Mouse (Mus musculus) CD4-positive, CD25-positive, alpha-beta regulatory T cell, adult 2 months (primary cell): ENCODE results near the gene Tada2b.

ENCODE experiments used
- DNase-seq: peaks from one replicate; pipeline ENCODE4 v3.0.0-alpha.2; 2012; ENCODE audit warnings: low read depth, low spot score

Tada2b gene

DNA sequence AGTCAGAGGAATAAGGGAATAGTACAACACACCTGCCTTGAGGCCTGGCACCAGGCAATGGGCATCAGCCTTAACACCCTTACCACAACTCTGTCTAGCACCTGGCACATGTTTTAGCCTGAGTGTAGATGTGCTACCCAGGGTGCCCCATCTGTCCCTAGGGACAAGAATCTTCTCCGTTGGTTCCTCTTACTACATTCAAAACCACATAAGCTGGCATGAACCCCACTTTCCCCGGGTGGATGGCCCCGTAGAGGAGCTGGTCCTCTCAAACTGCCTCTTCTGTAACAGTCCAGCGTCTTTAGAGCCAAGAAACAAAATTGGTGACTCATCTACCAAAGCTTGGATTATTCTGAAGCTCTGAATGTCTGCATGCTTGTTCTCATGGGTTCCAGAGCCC lies 3.7 kb downstream of the Tada2b start:
- no peak for DNase-seq

DNA sequence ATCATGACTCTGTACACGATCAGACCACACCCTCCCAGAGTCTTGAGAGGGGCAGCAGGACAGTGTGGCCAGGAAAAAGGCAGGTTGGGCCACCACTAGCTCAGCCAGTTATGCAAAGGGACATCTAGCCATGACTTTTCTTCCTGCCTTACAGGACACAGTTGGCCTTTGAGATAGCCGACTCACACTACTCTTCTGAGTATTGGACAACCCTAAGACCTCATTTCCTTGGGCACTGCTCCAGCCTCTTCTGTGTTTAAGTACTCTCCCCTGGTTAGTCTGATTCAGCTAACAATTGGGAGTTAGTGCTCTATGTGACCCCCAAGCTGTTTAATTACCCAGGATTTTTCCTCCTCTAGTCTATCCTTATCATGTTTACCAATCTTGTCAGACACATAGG lies 4.3 kb downstream of the Tada2b start:
- DNase-seq = no peak

DNA sequence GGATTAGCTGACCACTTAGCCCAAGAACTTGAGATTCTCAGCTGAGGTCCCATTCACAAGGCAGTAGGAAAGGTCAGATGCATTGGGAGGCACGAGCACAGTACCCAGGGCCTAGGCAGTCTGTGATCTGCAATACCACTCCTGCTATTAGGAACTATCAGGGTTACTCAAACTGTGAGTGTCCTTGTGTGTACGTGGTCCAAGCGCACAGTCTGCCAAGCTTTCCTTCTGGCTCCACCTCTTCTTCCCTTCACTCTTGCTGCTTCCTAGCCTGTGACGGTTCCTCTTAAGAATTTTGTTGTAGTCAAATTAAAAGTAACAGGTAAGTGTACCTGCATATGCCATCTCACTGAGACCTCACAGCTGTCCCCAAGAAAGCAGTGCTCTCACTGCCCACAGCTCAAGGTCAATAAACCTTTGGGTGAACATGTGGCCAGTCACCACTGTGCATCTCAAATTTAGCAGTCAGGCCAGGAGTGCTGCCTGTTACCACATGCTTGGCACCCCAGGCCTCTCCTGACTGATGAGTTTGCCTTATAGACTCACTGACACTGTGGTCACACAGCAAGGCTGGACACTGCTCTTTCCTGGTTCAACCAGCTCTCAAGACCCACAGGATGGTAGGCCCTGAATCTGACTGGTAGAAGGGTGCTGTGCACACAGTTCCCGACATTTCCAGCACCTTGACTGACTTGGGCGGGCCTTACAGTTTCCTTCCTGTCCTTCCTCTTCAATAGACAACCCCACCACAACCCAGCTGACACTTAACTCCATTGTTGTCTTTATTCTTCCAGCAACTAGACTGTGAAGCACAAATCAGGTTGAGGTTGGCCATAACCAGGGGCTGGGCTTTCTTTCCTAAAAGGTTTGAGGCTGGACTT lies 5.3 kb downstream of the Tada2b start:
- DNase-seq = no peak

DNA sequence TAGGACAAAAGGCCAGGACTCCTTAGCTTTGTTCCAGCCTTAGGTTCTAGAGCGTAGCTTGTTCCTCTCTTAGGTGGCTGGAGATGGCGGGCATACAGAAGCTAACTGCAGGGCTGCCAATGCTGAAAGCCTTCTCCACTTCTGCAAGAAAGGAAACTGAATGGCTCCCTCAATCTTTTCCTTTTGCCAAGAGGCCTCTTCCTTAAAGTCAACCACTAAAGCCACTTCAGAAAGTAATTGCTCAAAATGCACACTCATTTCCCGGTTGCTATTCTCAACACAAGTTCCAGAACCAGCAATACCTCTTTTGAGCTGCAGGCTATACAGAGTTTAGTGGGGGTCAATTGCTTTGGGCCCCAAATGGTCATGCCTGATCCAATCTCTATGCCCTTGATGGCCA lies 6.6 kb downstream of the Tada2b start:
- DNase-seq = no peak

DNA sequence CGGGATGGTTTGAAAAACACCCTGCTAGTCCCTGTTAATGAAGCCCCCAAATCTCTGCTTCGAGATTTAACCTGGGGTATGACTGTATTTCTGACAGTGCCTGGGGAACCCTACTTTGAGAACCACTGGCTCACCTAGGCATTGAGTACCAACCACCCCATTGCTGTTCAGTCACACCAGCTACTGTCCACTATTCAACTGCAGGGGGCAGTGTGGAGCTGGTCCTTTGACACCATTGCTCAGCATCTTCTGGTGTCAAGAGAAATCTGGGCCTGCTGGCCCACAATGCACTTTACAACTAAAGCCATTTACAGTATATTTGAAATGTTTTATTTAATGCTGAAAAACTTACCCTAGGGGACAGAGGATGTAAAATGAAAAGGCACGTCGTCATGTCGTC lies 9.8 kb downstream of the Tada2b start:
- DNase-seq = peak; percentile 88

DNA sequence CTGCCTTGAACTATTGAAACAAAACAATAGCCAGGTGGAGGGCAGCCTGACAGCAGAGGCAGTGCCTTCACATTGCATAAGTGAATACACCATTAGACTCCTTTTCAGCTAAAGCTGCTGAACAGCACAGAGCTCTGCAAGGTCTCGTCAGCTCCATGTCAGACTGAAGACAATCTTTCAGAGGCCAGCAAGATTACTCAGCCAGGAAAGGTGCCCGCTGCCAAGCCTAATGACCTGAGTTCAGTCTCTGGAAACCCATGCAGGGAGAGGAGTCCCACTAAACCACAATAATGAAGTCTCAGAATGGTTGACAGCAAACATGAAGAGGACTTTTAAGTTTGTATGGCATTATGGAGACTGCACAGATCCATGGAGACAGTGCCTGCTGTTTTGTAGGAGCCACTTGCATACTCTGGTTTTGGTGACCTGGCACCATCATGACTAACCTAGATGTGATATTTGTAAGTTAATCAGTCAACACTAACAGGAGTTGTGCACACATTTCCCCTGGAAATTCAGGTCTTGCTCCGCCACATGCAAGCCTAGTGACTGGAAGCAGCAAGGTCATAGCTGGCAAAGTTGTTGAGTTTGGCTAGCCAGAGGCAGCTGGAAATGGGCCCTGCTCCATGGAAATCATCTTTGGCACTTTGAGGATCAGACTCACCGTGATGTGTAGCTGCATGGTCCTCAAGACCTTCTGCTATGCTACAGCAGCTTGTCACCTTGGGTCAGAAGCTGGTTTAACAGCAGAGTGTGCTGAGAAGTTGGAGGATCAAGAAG lies 11.0 kb downstream of the Tada2b start:
- DNase-seq = no peak

DNA sequence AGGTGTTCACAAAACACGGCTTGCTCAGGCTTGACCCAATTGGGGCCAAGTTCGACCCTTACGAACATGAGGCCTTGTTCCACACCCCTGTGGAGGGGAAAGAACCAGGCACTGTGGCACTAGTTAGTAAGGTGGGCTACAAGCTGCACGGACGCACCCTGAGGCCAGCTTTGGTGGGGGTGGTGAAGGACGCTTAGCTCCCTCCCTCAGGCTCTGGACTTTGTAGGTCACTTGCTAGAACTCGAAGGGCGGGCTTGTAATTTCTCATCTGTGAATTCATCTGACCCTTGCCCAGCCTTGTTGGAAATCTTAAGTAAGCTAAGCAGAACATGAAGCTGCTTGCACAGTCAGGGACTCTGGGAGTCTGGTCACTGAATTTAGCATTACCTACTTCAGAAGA lies 12.9 kb downstream of the Tada2b start:
- no peak for DNase-seq

DNA sequence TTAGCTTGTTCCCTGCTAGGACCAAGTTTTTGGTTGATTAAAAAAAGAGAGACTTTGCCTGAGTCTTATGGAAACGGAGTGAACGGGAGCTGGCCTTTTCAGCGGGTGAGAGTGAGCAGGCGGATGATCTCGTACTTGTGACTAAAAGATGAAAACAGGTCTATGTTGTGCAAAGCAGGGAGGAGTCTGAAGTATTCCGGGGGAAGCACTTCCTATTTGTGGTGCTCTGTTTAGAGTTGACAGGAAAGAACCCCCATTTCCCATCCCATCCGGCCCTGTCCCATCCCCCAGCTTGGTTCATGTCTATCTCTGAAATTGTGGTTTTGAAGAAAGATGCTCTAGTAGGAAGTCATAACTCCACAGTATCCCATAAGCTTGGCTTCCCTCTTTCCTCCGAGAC lies 18.2 kb downstream of the Tada2b start:
- no peak for DNase-seq

DNA sequence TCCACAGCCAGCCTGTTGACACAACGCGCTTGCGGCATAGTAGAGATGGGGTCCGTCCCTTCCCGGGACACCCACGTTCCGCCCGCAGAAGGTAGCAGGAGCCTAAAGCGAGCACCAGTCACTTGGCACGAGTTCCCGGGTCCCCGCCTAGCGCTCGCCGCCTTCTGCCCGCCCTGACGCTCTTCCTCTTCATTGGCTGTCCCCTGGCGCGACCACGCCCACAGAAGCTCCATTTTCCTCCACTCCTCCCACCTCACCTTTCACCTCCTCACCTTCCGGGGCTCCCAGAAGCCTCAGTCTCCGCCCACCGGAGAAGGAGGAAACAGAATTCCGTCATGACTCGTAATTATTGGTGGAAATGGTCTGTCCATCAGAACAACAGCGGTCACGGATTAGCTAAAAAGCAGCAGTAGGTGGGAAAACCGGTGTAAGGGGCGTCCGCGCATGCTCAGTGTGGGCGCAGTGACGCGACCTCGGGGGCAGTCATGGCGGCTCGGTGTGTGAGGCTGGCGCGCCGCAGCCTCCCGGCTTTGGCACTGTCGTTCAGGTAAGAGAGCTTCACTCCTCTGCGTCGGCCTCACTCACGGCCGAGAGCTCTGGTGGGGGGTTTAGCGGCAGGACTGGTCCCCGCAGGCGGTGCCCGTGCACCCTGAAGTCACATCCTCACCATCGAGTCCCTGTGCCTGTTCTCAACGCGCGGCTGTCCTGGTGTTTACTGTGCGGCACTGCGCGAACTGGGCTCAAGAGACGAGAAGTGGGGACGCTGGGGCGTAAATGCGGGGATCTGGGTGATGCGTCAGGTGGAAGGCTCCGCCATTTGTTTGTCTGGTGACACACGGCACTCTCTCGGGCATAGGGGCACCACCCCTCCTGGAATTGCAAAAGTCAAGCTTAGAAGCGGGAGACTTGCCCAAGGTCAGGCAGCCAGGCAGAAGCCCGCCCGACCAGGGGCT lies 19.1 kb downstream of the Tada2b start, which contains the start of gene Grpel1:
Gene Grpel1 (plus strand): TSS at position 290 of the 953 bp plus-strand sequence.
- DNase-seq = peak; percentile 98

DNA sequence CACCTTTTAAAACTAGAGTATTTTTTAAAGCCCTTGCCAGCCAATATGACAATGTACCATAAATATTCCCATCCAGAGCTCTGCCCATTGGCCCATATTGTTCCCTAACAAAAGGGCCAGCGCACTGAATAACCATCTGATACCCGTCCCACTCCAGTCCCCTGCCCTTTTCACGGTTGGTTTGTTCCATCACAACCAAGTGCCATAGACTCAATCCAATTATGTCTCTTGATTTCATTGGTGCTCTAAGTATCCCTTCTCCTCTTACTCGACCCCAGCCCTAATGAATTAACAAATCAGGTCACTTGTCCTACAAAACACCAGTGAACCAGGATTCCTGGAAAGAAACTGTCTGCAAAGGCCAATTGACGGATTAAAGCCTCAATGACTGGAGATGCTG lies 20.7 kb downstream of the Tada2b start:
- DNase-seq = no peak

DNA sequence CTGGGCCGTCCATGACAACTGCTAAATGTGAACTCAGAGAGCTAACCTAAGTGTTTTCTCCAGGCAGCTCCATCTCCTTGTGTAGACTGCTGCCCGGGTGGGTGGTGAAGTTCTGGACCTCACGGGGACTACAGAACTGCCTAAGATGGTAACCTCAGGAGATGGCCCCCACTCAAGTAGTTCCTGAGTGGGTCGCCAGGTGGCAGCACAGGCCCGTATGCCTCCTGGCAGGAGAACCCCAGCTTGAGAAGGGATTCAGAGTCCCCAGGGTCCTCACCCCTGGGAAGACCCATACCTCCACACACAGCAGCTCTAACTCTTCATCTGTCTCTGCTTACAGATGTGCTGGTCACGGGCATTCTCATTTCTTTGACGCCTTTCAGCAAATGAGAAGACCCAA lies 21.3 kb downstream of the Tada2b start:
- DNase-seq = peak; percentile 90

DNA sequence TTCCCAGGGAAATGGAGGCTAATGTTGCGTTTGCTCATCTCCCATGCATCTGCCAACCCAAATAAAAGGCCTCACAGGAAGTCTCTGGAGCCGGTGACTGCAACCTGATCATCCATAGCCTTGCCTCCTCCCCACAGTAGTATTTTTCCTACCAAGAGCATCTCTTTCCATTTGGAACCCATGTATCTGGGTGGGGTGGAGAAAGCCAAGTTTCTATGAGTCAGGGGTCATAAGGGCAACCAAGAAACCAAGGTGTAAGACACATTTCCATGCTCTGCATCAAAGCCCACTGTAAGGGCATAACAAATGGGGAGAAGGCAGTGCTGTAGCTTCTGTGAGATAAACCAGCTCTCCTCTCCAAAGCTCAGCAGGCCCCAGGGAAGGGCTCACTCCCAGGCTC lies 22.9 kb downstream of the Tada2b start:
- DNase-seq = no peak

DNA sequence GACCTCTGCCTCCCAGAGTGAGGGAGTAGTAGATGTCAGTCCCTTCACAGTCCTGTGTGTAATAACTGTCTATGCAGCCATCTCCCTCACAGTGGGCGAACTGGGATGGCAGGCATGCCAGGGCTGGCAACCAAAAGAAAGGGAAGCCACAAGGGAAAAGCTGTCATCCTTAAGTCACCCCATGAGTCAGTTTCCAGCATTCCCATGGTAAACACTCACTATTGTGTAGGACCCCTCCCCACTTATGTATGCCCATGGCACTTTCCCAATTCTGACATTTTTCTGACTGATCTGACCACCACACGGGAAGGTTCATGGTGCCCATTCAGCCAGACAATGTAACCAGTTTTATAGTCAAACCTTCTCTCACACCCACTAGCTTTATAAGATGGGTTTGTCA lies 23.4 kb downstream of the Tada2b start:
- no peak for DNase-seq

DNA sequence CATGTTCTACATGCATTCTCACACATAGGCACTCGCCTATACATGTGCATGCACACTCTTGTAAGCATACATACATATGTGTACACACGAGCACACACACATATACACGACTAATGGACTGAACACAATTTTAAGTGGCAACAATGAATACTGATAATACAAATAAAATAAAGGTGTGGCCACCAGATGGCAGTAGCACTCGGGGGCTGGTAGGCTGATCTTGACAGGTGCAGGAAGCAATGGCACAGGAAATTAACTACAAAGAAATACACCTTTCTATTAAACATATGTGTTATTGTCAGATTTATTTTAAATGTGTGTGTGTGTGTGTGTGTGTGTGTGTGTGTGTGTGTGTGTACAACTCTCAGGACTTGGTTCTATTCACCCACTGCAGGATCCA lies 25.2 kb downstream of the Tada2b start:
- DNase-seq = peak; percentile 86

DNA sequence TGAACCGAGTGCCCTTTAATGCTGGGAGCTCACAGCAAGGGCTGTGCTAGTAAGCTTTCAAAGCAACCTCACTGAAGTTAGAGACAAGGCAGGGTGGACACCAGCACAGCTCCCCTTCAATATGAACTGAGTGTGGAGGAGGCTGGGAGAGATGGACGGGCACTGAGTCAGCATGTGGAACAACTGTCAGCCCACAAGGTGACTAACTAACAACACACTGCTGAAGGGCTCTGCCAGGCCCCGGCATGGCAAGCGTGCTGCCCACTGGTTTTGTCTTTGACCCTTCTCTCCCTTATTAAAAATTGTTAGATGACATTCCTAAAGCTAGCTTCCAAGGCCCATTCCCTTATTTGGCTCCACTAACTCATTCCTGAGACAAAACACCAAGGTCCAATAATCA lies 26.4 kb downstream of the Tada2b start:
- no peak for DNase-seq

DNA sequence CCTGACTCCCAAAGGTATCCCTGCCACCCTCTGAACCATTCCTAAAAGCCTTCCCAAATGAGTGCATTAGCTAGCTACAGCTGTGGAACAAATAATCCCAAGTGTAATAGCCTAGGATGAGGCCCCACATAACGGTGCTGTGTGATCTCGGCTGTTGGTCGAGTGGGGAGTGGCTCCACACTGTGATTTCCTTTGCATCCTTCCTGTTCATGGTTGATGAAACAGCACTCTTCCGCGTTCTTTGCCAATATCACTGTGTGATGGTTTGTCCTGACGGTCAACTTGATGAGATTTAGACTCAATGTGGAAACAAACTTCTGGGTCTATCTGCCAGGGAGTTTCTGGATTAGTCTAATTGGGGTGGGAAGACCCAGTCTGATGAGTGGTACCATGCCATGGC lies 31.3 kb downstream of the Tada2b start:
- DNase-seq = no peak

DNA sequence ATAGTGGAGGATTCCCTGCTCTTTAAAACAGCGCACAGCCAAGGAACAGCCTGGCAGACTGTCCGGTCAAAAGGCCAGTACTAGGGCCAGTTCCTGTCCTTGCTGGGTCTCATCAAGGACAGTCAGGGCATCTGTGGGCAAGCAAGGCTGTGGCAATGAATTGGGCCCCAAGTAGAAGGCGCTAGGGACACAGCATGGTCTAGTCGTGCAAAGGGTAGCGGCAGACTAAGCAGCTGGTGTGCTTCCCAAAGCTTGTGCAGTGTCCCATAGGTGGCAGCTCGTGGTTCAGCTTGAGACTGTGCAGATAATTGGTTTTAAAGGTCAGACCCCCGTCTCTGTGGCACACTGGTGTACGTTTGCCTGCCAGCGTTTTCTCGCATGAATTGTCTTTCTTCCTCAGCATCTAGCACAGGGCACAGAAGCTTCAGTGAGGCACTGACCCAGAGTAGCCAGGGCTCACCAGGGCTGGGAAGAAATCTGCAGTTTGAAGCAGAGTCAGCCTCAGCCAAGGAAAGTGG lies 32.2 kb downstream of the Tada2b start:
- DNase-seq = no peak

DNA sequence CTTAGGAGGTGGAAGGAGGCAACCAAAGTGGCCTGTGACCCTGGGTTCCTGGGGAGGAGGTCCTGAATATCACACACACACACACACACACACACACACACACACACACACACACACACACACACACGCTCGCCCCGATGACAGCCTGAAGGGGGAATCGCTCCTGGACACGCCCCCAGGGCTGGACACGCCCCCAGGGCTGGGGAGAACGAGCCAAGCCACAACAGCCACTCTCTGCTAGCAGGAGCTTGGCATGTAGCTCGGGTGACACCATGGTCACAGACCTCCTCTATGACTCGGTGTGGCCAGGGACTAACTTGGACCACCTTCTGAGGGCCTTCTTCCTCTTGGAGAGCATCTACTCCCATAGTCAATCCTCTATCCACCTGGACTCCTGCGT lies 33.0 kb downstream of the Tada2b start:
- DNase-seq = peak; percentile 14

DNA sequence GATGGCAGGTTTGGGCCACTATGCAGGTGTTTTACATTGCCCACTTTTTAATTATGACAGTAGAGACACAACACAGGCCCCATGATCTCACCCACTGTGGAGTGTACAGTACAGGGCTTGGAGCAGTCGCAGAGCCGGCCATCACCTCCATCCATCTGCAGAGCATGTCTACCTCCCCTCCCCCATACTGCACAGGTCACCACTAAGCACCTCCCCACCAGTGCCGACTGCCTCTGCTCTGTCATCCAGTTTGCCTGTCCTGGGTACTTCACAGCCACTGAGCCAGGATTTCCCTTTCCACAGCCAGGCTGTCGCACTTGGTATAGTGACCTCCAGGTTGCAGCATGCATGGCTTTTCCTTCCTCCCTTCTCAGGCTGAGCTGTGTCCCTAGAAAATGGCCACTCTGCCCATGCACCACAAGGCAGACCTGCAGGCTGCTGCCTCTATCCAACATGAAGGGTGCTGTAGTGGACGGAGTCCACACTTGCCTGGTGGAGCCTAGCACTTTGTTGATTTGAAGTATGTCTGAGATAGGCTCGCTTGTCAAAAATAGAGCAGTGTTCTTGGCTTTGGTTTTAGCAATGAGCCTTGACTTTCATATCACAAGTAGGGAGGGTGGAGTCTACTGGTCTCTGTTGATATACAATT lies 34.3 kb downstream of the Tada2b start:
- DNase-seq = no peak

DNA sequence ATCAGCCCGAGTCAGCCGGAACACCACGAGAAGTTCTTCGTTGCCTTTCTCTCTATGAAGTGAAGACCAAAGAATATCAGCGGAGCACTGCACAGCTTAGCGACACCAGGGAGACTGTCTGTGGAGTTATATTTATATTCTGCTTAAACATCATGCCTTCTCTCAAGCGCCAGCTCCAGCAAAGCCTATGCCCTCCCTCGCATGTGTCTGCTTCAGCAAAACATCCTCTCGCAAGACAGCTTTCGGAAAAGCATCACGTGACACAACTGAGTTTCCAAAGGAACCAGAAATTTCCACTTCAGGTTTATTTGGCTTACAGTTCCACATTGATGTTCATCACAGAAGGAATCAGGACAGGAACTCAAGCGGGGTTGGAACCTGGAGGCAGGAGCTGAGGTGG lies 36.2 kb downstream of the Tada2b start:
- no peak for DNase-seq
